Comparison of ENCODE assay signal across 17 mouse cellular contexts in the genomic region with DNA sequence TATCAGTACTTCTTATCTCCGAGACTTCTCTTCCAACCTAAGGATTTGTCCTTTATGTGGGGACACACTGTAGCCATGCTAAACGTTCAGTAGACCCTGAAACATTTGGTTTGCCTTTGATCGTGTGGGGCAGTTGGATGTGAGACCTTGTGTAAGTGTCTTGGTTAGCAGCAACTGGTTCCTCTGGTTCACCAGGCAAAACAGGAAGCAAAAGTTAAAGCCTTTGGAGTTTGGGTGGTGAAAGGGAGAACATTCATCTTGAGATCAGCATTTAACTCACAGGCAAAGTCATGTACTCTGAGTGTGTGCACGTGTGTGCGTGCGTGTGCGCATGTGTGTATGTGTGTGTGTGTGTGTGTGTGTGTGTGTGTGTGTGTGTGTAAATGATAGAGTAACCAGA.
"Had no signal": no experiment of that assay in that cellular context is flagged by ENCODE, and none has a peak within 500 bp of the region (broad histone marks: within the 10 kb centered on the region; RNA-seq: fewer than 3 reads in every experiment).

No protein-coding gene starts in this region.

- ATAC-seq: forebrain, postnatal 0 days; hindbrain, embryonic 16.5 days; inflammation-experienced regulatory T-cells, adult 6 months; intestine, embryonic 15.5 days; intestine, postnatal 0 days had no signal

- DNase-seq: forebrain, postnatal 0 days; gastrocnemius, postnatal 14 days; gastrocnemius, postnatal 36 days; heart, adult 2 months; heart, postnatal 10 days; heart, postnatal 4 days; kidney, adult 18-20 months; kidney, adult 8-10 months; kidney, postnatal 10 days; kidney, postnatal 36 days; layer of hippocampus, adult 9-11 months; layer of hippocampus, postnatal 36 days; left cerebral cortex, postnatal 4 days had no signal
